27 mouse cellular contexts compared by ENCODE assay signal in genomic region chr7:67963691-67964090, GRCm38 (mm10).
"Had no signal": no experiment of that assay in that cellular context is flagged by ENCODE, and none has a peak within 500 bp of the region (broad histone marks: within the 10 kb centered on the region; RNA-seq: fewer than 3 reads in every experiment).

No protein-coding gene starts in this region.

- H3K27me3 ChIP-seq: embryonic facial prominence, embryonic 12.5 days; embryonic facial prominence, embryonic 13.5 days; embryonic facial prominence, embryonic 15.5 days; forebrain, embryonic 12.5 days; forebrain, embryonic 13.5 days; forebrain, embryonic 15.5 days had no signal

- DNase-seq: cerebellum, adult 8-10 months; cerebellum, adult 9-10 months; cerebellum, adult 9-11 months; cerebellum, postnatal 10 days; cerebellum, postnatal 14 days; cerebellum, postnatal 25 days; cerebellum, postnatal 36 days; embryo, embryonic 11 days; forebrain, postnatal 0 days; gastrocnemius, adult 2 months; gastrocnemius, postnatal 10 days; gastrocnemius, postnatal 14 days; gastrocnemius, postnatal 25 days; gastrocnemius, postnatal 36 days; heart, adult 18-20 months; heart, adult 2 months had no signal

- H3K4me3 ChIP-seq: embryonic facial prominence, embryonic 10.5 days; embryonic facial prominence, embryonic 12.5 days; embryonic facial prominence, embryonic 13.5 days; embryonic facial prominence, embryonic 15.5 days; erythroblast, embryonic 14.5 days; forebrain, embryonic 10.5 days; forebrain, embryonic 12.5 days; forebrain, embryonic 13.5 days; forebrain, embryonic 15.5 days; gastrocnemius, adult 2 months; heart, adult 2 months had no signal

- H3K36me3 ChIP-seq: embryonic facial prominence, embryonic 12.5 days; embryonic facial prominence, embryonic 13.5 days; embryonic facial prominence, embryonic 15.5 days; forebrain, embryonic 12.5 days; forebrain, embryonic 15.5 days had no signal

- H3K9ac ChIP-seq: embryonic facial prominence, embryonic 12.5 days; embryonic facial prominence, embryonic 13.5 days; embryonic facial prominence, embryonic 15.5 days; forebrain, embryonic 12.5 days; forebrain, embryonic 13.5 days; forebrain, embryonic 15.5 days; forebrain, postnatal 0 days had no signal

- H3K27ac ChIP-seq: embryonic facial prominence, embryonic 10.5 days; embryonic facial prominence, embryonic 12.5 days; embryonic facial prominence, embryonic 13.5 days; embryonic facial prominence, embryonic 15.5 days; forebrain, embryonic 10.5 days; forebrain, embryonic 12.5 days; forebrain, embryonic 13.5 days; forebrain, embryonic 15.5 days; gastrocnemius, adult 2 months; heart, adult 2 months had no signal

- H3K4me2 ChIP-seq: embryonic facial prominence, embryonic 12.5 days; embryonic facial prominence, embryonic 13.5 days; embryonic facial prominence, embryonic 15.5 days; forebrain, embryonic 12.5 days; forebrain, embryonic 13.5 days; forebrain, embryonic 15.5 days had no signal

- H3K9me3 ChIP-seq: embryonic facial prominence, embryonic 10.5 days; embryonic facial prominence, embryonic 12.5 days; embryonic facial prominence, embryonic 13.5 days; embryonic facial prominence, embryonic 15.5 days; forebrain, embryonic 10.5 days; forebrain, embryonic 12.5 days; forebrain, embryonic 13.5 days; forebrain, embryonic 15.5 days had no signal

- ATAC-seq: forebrain, embryonic 13.5 days; forebrain, embryonic 14.5 days; forebrain, embryonic 15.5 days; forebrain, embryonic 16.5 days; forebrain, postnatal 0 days had no signal
